Mouse (Mus musculus): ENCODE measurements around the gene Ankrd17. TPM values are rescaled to one million over a fixed set of nuclear protein-coding genes. Genes with fewer than 3 reads are reported as not detected.

Ankrd17 gene
- polyA plus RNA-seq (2016; fragmentation: Nextera tagmentation; extraction: Ambion mirVana): 31.9 and 32.3 TPM in 2 replicates

DNA sequence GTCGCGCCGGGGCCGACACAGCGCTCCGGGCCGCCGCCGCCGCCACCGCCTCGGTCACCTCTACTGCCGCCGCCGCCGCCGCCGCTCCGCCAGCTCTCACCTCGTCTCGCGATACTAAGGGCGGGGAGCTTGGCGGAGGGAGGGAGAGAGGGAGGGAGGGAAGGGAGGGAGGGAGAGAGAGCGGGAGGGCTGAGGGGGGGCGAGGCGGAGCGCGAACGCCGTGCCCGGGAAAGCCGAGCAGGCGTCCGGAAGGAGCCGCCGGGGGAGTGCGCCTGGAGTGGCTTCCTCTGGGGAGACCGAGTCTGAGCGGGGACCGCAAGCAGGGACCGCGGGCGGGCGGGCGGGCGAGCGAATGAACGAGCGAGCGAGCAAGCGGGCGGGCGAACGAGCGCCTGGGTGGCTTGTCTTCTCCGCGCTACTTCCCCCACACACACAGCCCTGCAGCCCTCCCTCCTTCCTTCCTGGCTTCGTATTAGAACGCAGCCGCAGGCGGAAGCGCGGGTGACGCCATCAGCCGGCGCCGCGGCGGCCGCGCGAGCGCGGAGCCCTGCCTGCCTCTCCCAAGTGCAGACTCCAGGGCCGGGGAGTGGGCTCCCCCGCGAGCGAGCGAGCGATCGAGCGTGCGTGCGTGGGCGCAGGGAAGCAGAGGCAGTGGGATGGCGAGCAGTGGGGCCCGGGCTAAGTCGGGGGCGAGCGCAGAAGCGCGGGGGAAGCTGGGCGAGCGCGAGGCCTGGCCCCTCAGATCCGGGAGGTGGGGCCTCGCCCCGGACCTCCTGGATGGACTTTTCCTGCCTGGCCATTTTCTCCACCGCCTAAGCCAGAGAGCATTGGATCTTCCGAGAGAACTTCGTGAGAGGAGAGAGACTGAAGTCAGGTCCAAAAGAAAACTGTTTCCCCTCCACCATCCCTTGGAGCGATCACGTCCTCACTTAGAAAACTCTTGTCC, at the start of gene Ankrd17:
Gene Ankrd17, minus strand, starts transcription at position 457 of the 946 bp plus-strand sequence.
- H3K9ac ChIP-seq (replicated peaks): peak within 1 kb of the TSS; percentile 95
- peaks cover 25% of the 10 kb centered on the region for H3K4me1 ChIP-seq
- H3K27ac ChIP-seq (replicated peaks): peak within 1 kb of the TSS; percentile 99
- peak within 1 kb of the TSS; percentile 72 for H3K4me2 ChIP-seq (replicated peaks)
- no peaks in the 10 kb centered on the region for H3K36me3 ChIP-seq
- peak within 1 kb of the TSS; percentile 96 for H3K4me3 ChIP-seq
- H3K27me3 ChIP-seq: no peaks in the 10 kb centered on the region
- peak; percentile 93 for ATAC-seq (ENCODE audit: low FRiP score, low read depth)
- no peaks in the 10 kb centered on the region for H3K9me3 ChIP-seq
- under 1% methylated on average over 60 of the region's 104 CpGs for WGBS

DNA sequence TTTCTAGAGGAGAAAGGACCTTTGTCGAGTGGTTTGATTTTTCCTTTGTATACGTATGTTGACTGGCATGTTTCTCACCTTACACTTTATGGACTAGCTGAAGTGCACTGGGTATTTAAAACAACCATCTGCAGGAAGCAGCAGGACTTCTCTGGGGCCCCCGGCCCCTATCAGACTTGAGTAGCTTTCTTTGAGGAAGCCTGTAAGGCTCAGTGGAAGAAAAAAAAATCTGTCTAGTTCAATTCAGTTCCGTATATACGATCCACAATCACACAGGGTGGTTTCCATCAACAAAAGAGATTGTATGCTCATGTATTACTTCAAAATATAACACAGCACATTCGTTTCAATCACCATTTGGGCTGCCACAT, 48.5 kb upstream of the Ankrd17 start:
- Histone ChIP-seq H3K4me1 (0 out of 2 replicates have a peak, but pooled peaks cover 4% of the 10 kb centered on the region), H3K36me3 (no peaks in the 10 kb centered on the region)
- 64% methylated on average over 6 of the region's 6 CpGs for WGBS

DNA sequence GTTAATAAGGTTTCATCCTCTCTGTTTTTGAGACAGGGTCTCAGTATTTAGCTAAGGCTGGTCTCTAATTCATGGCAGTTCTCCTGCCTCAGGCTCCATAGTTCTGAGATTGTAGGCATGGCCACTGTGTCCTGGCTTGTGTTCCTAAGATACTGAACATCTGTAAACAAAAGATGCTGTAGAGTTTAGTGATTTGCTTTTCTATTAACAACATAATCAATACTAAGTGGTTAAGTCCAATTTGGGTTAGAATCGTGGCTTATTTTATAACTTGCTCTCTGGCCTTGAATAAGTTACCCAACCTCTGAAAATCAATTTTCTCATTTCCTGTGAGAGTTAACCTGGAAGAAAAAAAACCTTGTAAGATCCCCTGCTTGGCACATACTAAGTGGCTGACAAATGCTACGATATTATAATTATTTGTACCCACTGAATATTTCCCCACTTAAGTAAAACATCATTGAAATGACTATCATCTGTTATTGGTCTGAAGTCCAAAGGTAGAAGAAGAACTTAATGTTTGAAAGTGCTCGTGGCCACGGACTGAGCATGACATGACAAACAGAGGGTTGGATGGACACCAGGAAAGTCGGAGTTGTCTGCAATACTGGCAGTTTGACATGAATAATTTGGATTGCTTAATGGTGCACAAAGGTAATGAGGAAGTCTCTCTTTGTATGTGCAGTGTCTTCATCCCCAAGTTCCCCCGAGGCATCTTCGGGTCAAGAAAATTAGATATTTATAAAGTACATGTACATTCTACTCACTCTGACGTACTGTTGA, 48.0 kb upstream of the Ankrd17 start:
- ATAC-seq (ENCODE audit: low FRiP score, low read depth): no peak
- Histone ChIP-seq H3K27me3 (no peaks in the 10 kb centered on the region), H3K4me2 (replicated peaks) (no peak overlapping the region), H3K4me3 (no peak overlapping the region), H3K9ac (replicated peaks) (no peak overlapping the region), H3K36me3 (no peaks in the 10 kb centered on the region), H3K4me1 (0 out of 2 replicates have a peak, but pooled peaks cover 4% of the 10 kb centered on the region), H3K27ac (replicated peaks) (no peak overlapping the region), H3K9me3 (no peaks in the 10 kb centered on the region)
- 84% methylated on average over 8 of the region's 8 CpGs for WGBS

More for the DNA sequence above, 48.5 kb upstream of the Ankrd17 start:
- no peaks in the 10 kb centered on the region for H3K9me3 ChIP-seq
- no peak overlapping the region for H3K4me2 ChIP-seq (replicated peaks)
- H3K27ac ChIP-seq (replicated peaks): no peak overlapping the region
- H3K27me3 ChIP-seq: no peaks in the 10 kb centered on the region
- H3K9ac ChIP-seq (replicated peaks): no peak overlapping the region
- H3K4me3 ChIP-seq: no peak overlapping the region
- no peak for ATAC-seq (ENCODE audit: low FRiP score, low read depth)

DNA sequence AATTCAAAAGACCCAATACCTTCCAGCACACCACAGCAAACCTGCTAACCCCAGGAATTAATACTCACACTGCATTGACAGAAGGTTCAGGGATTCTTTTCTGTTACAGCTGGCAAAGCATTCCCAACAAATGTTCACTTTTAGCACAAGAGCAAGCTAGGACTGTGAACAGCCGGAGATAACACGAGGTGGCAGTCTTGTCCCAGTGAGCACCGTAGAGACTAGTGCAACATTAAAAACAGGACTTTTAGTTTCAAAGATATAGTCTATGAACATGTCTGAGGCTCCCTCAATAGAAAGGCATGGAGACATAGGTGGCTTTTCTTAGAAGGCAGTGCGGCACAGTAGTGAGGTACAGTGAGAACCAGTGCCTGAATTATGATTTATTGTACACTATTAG, 38.8 kb upstream of the Ankrd17 start:
- 91% methylated on average over 4 of the region's 4 CpGs for WGBS
- H3K27ac ChIP-seq (replicated peaks): no peak overlapping the region
- H3K27me3 ChIP-seq: no peaks in the 10 kb centered on the region
- no peaks in the 10 kb centered on the region for H3K36me3 ChIP-seq
- no peak overlapping the region for H3K9ac ChIP-seq (replicated peaks)
- no peak for ATAC-seq (ENCODE audit: low FRiP score, low read depth)
- H3K4me1 ChIP-seq: no peaks in the 10 kb centered on the region
- H3K4me3 ChIP-seq: no peak overlapping the region
- no peak overlapping the region for H3K4me2 ChIP-seq (replicated peaks)
- no peaks in the 10 kb centered on the region for H3K9me3 ChIP-seq

DNA sequence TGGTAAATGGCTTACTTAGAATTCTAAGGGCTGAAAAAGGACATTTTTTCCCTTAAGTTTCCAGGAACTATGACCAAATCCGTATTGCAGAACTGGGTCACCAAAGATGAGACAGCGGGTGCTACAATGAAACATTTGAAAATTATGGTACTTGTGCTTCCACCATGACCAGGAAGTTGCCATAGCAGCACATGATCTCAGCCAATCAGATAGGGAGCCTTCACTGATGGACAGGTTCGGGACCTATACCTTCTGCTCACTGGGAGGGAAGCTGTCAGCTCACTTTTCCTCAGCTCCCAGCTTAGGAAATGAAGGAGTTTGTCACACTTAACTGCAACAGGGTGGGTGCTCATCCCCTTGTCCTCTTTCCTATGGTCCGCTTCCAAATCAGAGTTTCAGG, 30.4 kb upstream of the Ankrd17 start:
- Histone ChIP-seq H3K27ac (replicated peaks) (no peak overlapping the region), H3K9me3 (no peaks in the 10 kb centered on the region), H3K4me2 (replicated peaks) (no peak overlapping the region), H3K9ac (replicated peaks) (no peak overlapping the region), H3K36me3 (no peaks in the 10 kb centered on the region), H3K27me3 (no peaks in the 10 kb centered on the region), H3K4me3 (no peak overlapping the region), H3K4me1 (no peaks in the 10 kb centered on the region)
- 89% methylated on average over 4 of the region's 4 CpGs for WGBS
- ATAC-seq (ENCODE audit: low FRiP score, low read depth): no peak

DNA sequence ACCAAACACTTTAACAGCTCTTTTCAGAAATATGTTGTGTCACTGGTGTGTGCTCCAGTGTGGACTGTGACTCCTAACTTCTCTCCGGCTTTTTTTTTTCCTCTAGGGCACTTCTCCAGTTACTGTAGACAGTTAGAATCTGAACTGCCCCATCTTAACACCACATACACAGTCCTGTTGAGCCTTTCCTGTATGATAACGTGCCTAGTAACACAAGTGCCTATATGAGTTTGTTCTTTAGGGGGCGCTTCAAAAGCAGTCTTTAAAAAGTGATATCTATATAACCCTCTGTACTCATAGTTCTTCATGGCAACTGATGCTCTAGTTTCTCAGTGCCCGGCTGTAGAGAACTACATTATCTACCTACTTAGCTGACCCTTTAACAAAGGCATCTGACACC, 27.9 kb upstream of the Ankrd17 start:
- H3K9ac ChIP-seq (replicated peaks): no peak overlapping the region
- no peaks in the 10 kb centered on the region for H3K4me1 ChIP-seq
- H3K4me2 ChIP-seq (replicated peaks): no peak overlapping the region
- H3K27me3 ChIP-seq: no peaks in the 10 kb centered on the region
- ATAC-seq (ENCODE audit: low FRiP score, low read depth): no peak
- no peaks in the 10 kb centered on the region for H3K36me3 ChIP-seq
- H3K9me3 ChIP-seq: no peaks in the 10 kb centered on the region
- H3K4me3 ChIP-seq: no peak overlapping the region
- H3K27ac ChIP-seq (replicated peaks): no peak overlapping the region
- WGBS: 78% methylated on average over 4 of the region's 4 CpGs

DNA sequence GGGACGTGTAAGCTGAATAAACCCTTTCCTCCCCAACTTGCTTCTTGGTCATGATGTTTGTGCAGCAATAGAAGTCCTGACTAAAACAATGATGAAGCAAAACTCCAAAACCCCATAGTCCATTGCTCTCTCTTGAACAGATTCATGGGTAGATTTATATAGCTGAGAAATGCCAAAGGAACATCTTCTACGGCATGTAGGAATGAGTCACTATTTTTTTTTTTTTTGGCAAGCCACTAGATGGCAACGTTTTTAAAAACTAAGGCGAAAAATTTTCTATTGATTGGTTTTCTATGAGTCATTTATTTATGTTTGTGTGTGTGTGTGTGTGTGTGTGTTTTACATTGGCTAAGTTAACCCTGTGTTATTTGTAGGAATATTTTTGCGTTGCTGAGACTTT, 27.4 kb upstream of the Ankrd17 start:
- Histone ChIP-seq H3K4me1 (no peaks in the 10 kb centered on the region), H3K9ac (replicated peaks) (no peak overlapping the region), H3K27ac (replicated peaks) (no peak overlapping the region), H3K4me2 (replicated peaks) (no peak overlapping the region), H3K36me3 (no peaks in the 10 kb centered on the region), H3K9me3 (no peaks in the 10 kb centered on the region), H3K27me3 (no peaks in the 10 kb centered on the region), H3K4me3 (no peak overlapping the region)
- ATAC-seq (ENCODE audit: low FRiP score, low read depth): no peak
- whole genome bisulfite sequencing: 72% methylated on average over 5 of the region's 5 CpGs

DNA sequence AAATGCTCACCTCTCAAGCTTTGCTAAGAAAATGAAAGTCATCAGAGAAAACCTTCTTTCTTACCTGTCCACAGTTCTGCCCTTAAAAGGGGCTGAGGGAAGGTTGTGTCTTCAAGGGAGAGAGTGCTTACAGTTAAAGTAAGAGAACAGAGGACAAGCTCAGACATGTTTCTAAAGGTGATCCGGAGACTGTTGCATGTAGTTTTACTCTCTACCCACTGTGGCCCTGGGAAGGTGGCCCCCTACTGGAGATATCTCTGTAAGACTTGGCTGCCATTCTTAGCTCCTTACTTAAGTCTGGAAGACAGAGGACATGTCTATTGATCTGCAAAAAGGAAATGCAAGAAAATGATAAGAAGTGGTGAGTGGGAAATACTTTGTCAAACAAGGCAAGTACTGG, 16.7 kb upstream of the Ankrd17 start:
- no peak for ATAC-seq (ENCODE audit: low FRiP score, low read depth)
- no peak overlapping the region for H3K27ac ChIP-seq (replicated peaks)
- 44% methylated on average over 1 of the region's 1 CpGs for WGBS
- H3K9me3 ChIP-seq: no peaks in the 10 kb centered on the region
- H3K4me1 ChIP-seq: no peaks in the 10 kb centered on the region
- H3K4me3 ChIP-seq: no peak overlapping the region
- H3K27me3 ChIP-seq: no peaks in the 10 kb centered on the region
- H3K9ac ChIP-seq (replicated peaks): no peak overlapping the region
- no peak overlapping the region for H3K4me2 ChIP-seq (replicated peaks)
- no peaks in the 10 kb centered on the region for H3K36me3 ChIP-seq

DNA sequence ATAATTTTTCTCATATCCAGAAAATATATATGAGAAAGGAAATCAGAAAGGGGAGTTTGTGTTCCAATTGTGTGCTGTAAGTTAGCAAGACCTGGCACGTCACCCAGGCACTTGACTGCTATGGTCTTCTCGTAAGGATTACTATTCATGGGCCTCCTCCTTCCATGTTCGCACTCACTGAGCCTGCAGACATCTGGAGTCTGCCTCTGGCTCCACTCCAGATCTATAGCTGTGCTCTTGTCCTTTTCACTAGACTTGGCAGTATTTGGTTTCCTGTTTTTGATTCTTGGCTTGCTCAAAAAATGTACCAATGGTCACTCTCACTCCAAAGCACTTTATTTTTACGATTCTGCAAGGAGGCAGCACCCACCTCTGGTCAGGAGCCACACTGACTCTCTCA, 15.1 kb upstream of the Ankrd17 start:
- H3K4me2 ChIP-seq (replicated peaks): no peak overlapping the region
- no peak overlapping the region for H3K4me3 ChIP-seq
- H3K36me3 ChIP-seq: no peaks in the 10 kb centered on the region
- ATAC-seq (ENCODE audit: low FRiP score, low read depth): no peak
- 80% methylated on average over 4 of the region's 4 CpGs for WGBS
- H3K4me1 ChIP-seq: no peaks in the 10 kb centered on the region
- no peaks in the 10 kb centered on the region for H3K27me3 ChIP-seq
- no peaks in the 10 kb centered on the region for H3K9me3 ChIP-seq
- no peak overlapping the region for H3K9ac ChIP-seq (replicated peaks)
- no peak overlapping the region for H3K27ac ChIP-seq (replicated peaks)

DNA sequence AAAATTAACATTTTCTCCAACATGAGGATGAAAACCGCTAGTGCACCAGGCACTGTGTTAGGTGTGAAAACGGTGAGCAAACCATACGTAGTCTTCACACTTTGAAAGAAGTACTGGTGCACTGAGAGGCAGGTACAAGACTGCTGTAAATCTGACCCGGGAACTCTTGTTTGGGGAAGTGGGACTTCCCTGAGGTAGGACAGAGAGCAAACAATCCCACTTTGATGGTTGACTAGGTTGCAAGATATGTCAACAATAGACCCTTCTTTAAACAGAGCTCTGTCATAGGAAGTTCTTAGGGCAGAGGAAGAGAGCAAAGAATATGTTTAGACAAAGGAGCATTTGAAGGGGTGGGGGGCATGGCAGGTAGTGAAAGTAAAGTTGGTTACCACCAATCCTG, 7.3 kb upstream of the Ankrd17 start:
- Histone ChIP-seq H3K4me3 (no peak overlapping the region), H3K27me3 (no peaks in the 10 kb centered on the region), H3K4me2 (replicated peaks) (no peak overlapping the region), H3K9me3 (no peaks in the 10 kb centered on the region), H3K4me1 (no peaks in the 10 kb centered on the region), H3K9ac (replicated peaks) (no peak overlapping the region), H3K36me3 (no peaks in the 10 kb centered on the region), H3K27ac (replicated peaks) (no peak overlapping the region)
- 88% methylated on average over 4 of the region's 4 CpGs for WGBS
- no peak for ATAC-seq (ENCODE audit: low FRiP score, low read depth)

DNA sequence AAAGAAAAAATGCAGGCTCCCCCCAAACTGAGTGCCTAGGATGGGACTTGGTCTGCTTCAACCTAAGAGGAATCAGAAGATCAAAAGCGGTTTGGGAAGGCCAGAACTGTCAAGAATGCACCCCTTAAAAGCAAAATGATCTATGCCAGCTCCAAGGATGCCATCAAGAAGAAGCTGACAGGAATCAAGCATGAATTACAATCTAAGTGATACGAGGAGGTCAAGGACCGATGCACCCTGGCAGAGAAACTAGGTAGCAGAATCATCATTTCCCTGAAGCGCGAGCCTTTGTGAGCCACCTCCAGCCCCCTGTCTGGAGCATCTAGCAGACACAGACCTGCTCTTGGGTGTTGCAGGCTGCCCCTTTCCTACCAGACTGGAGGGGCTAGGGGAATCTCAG, 4.0 kb upstream of the Ankrd17 start:
- Histone ChIP-seq H3K9ac (replicated peaks) (no peak overlapping the region), H3K36me3 (no peaks in the 10 kb centered on the region), H3K27ac (replicated peaks) (no peak overlapping the region), H3K4me3 (no peak overlapping the region), H3K4me1 (peaks cover 8% of the 10 kb centered on the region), H3K9me3 (no peaks in the 10 kb centered on the region), H3K4me2 (replicated peaks) (no peak overlapping the region), H3K27me3 (no peaks in the 10 kb centered on the region)
- 84% methylated on average over 5 of the region's 5 CpGs for WGBS
- ATAC-seq (ENCODE audit: low FRiP score, low read depth): no peak

DNA sequence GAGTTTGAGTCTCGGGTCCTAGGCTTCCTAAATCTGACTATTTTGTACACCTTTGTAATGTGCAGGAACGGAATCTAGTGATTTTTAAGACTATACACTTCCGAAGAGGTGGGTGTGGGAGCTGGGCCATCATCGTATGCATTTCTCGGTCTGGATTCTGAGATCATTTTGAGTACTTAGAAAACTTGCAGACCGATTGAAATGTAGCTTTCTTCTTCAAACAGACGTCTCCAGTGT, 608 bp upstream of the Ankrd17 start, which contains the start of gene Gm9958:
Gene Gm9958, plus strand, starts transcription at position 138 of the 237 bp plus-strand sequence.
- Histone ChIP-seq H3K27ac (replicated peaks) (peak within 1 kb of the TSS; percentile 99), H3K4me1 (peaks cover 25% of the 10 kb centered on the region), H3K4me2 (replicated peaks) (peak within 1 kb of the TSS; percentile 72), H3K4me3 (peak within 1 kb of the TSS; percentile 96), H3K9me3 (no peaks in the 10 kb centered on the region), H3K27me3 (no peaks in the 10 kb centered on the region), H3K9ac (replicated peaks) (peak within 1 kb of the TSS; percentile 95), H3K36me3 (no peaks in the 10 kb centered on the region)
- no peak for ATAC-seq (ENCODE audit: low FRiP score, low read depth)
- WGBS: 4% methylated on average over 7 of the region's 7 CpGs
